Mouse (Mus musculus) c-Kit-positive CD71-positive TER-119-negative erythroid progenitor cells, embryonic 14.5 days (primary cell): ENCODE measurements around the gene Tomm20.

Experiments used
- DNase-seq: peaks from one replicate; pipeline ENCODE4 v3.0.0-alpha.2; 2013; ENCODE audit warnings: low read depth

Gene Tomm20

GRCm38 (mm10) chr8:126961516-126961915, 15.9 kb upstream of the Tomm20 start:
- DNase-seq = no peak

GRCm38 (mm10) chr8:126951900-126952636, 6.4 kb upstream of the Tomm20 start:
- no peak for DNase-seq

- DNase-seq = no peak
Measured at GRCm38 (mm10) chr8:126949527-126949926, 3.9 kb upstream of the Tomm20 start.

GRCm38 (mm10) chr8:126946444-126946843, 800 bp upstream of the Tomm20 start:
- DNase-seq = no peak

- no peak for DNase-seq
Measured at GRCm38 (mm10) chr8:126944781-126945691, 608 bp downstream of the Tomm20 start.

GRCm38 (mm10) chr8:126943565-126943964, 2.1 kb downstream of the Tomm20 start:
- DNase-seq = no peak

GRCm38 (mm10) chr8:126937337-126937736, 8.3 kb downstream of the Tomm20 start:
- DNase-seq = no peak

- DNase-seq = no peak
Measured at GRCm38 (mm10) chr8:126935932-126936331, 9.7 kb downstream of the Tomm20 start.

- no peak for DNase-seq
Measured at GRCm38 (mm10) chr8:126935387-126935786, 10.3 kb downstream of the Tomm20 start.

- DNase-seq = no peak
Measured at GRCm38 (mm10) chr8:126932656-126933055, 13.0 kb downstream of the Tomm20 start.

GRCm38 (mm10) chr8:126932249-126932648, 13.4 kb downstream of the Tomm20 start:
- DNase-seq = no peak

- no peak for DNase-seq
Measured at GRCm38 (mm10) chr8:126931720-126932119, 13.9 kb downstream of the Tomm20 start.

- no peak for DNase-seq
Measured at GRCm38 (mm10) chr8:126929607-126930161, 16.0 kb downstream of the Tomm20 start.

GRCm38 (mm10) chr8:126928755-126929505, 16.7 kb downstream of the Tomm20 start:
- no peak for DNase-seq

GRCm38 (mm10) chr8:126928028-126928427, 17.6 kb downstream of the Tomm20 start:
- DNase-seq = no peak

GRCm38 (mm10) chr8:126927058-126927457, 18.6 kb downstream of the Tomm20 start:
- no peak for DNase-seq

- no peak for DNase-seq
Measured at GRCm38 (mm10) chr8:126922981-126923380, 22.7 kb downstream of the Tomm20 start.

- DNase-seq = no peak
Measured at GRCm38 (mm10) chr8:126921432-126921831, 24.2 kb downstream of the Tomm20 start.

- DNase-seq = no peak
Measured at GRCm38 (mm10) chr8:126920845-126921244, 24.8 kb downstream of the Tomm20 start.

GRCm38 (mm10) chr8:126920386-126920785, 25.3 kb downstream of the Tomm20 start:
- no peak for DNase-seq

- DNase-seq = no peak
Measured at GRCm38 (mm10) chr8:126919703-126920102, 25.9 kb downstream of the Tomm20 start.

GRCm38 (mm10) chr8:126919255-126919654, 26.4 kb downstream of the Tomm20 start:
- no peak for DNase-seq
